Mouse (Mus musculus) ES-E14 (cell line): ENCODE results near the gene Adamts17. TPM values are rescaled to one million over a fixed set of nuclear protein-coding genes. Genes with fewer than 3 reads are reported as not detected.

ENCODE experiments used
- DNase-seq: peaks from one replicate; pipeline ENCODE4 v3.0.0-alpha.2; 2013; ENCODE audit warnings: low read depth, low spot score
- H3K27ac ChIP-seq: 2 replicates; pipeline ENCODE4 v1.5.1; 2012; ENCODE audit warnings: low read depth, mild to moderate bottlenecking, low read length, moderate library complexity, mixed read lengths; ENCODE audit not compliant: poor library complexity, insufficient read depth, severe bottlenecking
- H3K36me3 ChIP-seq: 2 replicates; pipeline ENCODE4 v1.6.1; 2012; ENCODE audit warnings: mild to moderate bottlenecking, low read length, moderate library complexity, mixed read lengths; ENCODE audit not compliant: control insufficient read depth, poor library complexity, insufficient read depth, severe bottlenecking
- H3K4me1 ChIP-seq, 2 experiments: fragments of 150-350 bp in 1 of 2; sonication (generic) in 1 of 2; 2 replicates each; pipeline ENCODE4 v1.6.1; 2012; ENCODE audit warnings: low read length in 2 of 2, mild to moderate bottlenecking in 1 of 2, mixed read lengths in 1 of 2; ENCODE audit not compliant: control insufficient read depth in 2 of 2, insufficient read depth in 2 of 2, poor library complexity in 1 of 2
- H3K4me3 ChIP-seq, 2 experiments: fragments of 150-350 bp in 1 of 2; sonication (generic) in 1 of 2; 2 replicates each; pipeline ENCODE4 v1.5.1; 2012; ENCODE audit warnings: low read length in 2 of 2, low read depth in 1 of 2, mild to moderate bottlenecking in 1 of 2, mixed read lengths in 1 of 2; ENCODE audit not compliant: insufficient read depth in 1 of 2, poor library complexity in 1 of 2, severe bottlenecking in 1 of 2
- H3K9ac ChIP-seq: 2 replicates; pipeline ENCODE4 v1.6.1; 2012; ENCODE audit warnings: low read depth, mild to moderate bottlenecking, low read length, mixed read lengths; ENCODE audit not compliant: poor library complexity, insufficient read depth, severe bottlenecking
- H3K9me3 ChIP-seq: fragments of 150-350 bp; sonication (generic); 2 replicates; pipeline ENCODE4 v1.6.1; 2012; ENCODE audit warnings: low read depth, mild to moderate bottlenecking, low read length; ENCODE audit not compliant: control insufficient read depth, insufficient read depth
- CHD2 ChIP-seq: IDR thresholded peaks from 2 replicates; pipeline ENCODE4 v1.6.1; 2014; ENCODE audit warnings: mild to moderate bottlenecking, low read depth, low read length, inconsistent platforms
- HCFC1 ChIP-seq: IDR thresholded peaks from 2 replicates; pipeline ENCODE4 v1.6.1; 2012; ENCODE audit warnings: low read length, inconsistent platforms, borderline replicate concordance; ENCODE audit not compliant: insufficient read depth
- MAFK ChIP-seq: IDR thresholded peaks from 2 replicates; pipeline ENCODE4 v1.6.1; 2014; ENCODE audit warnings: mild to moderate bottlenecking, low read depth, low read length, inconsistent platforms; ENCODE audit not compliant: insufficient read depth
- ZC3H11A ChIP-seq: IDR thresholded peaks from 2 replicates; pipeline ENCODE4 v1.6.1; 2012; ENCODE audit warnings: low read depth, mild to moderate bottlenecking, inconsistent platforms, low read length, borderline replicate concordance
- ZNF384 ChIP-seq: IDR thresholded peaks from 2 replicates; pipeline ENCODE4 v1.6.1; 2012; ENCODE audit warnings: low read depth, low read length, inconsistent platforms
- in situ Hi-C, 2 experiments: fragments of 600-800 bp; cut with MboI; formaldehyde crosslinking; loops; one replicate each; pipeline ENCODE4 v1.15.1; 2025; ENCODE audit warnings: low sequenced_read_pairs in 2 of 2, inconsistent platforms in 1 of 2; ENCODE audit not compliant: unreplicated experiment in 2 of 2
- total RNA-seq: library from RNA; depleted of rRNA; stranded (reverse); fragments of 300-350 nt; gene quantifications from 2 replicates; pipeline ENCODE4 v1.2.3, GENCODE M21; 2012

Gene Adamts17
- total RNA-seq, 1 experiment: 2.0 TPM

- no peak overlapping the region for H3K4me3 ChIP-seq
- H3K27ac ChIP-seq: no peak overlapping the region
- no peaks in the 10 kb centered on the region for H3K9me3 ChIP-seq
- H3K4me1 ChIP-seq: no peaks in the 10 kb centered on the region
- TF ChIP-seq CHD2 (no peak), ZNF384 (no peak), HCFC1 (no peak), ZC3H11A (no peak), MAFK (no peak)
- no peak overlapping the region for H3K9ac ChIP-seq
- in situ Hi-C loops: no loop called here
- no peaks in the 10 kb centered on the region for H3K36me3 ChIP-seq
- no peak for DNase-seq
These were observed 306.2 kb downstream of the Adamts17 start for GRCm38 (mm10) chr7:67145748-67146147.

- no peak overlapping the region for H3K27ac ChIP-seq
- H3K4me3 ChIP-seq: no peak overlapping the region
- TF ChIP-seq ZNF384: no peak
- no peak for TF ChIP-seq MAFK
- TF ChIP-seq ZC3H11A: no peak
- TF ChIP-seq CHD2: no peak
- TF ChIP-seq HCFC1: no peak
- in situ Hi-C loops: no loop called here
- no peaks in the 10 kb centered on the region for H3K36me3 ChIP-seq
- no peaks in the 10 kb centered on the region for H3K9me3 ChIP-seq
- no peaks in the 10 kb centered on the region for H3K4me1 ChIP-seq
- no peak for DNase-seq
- H3K9ac ChIP-seq: no peak overlapping the region
These were observed 306.6 kb downstream of the Adamts17 start for GRCm38 (mm10) chr7:67146151-67146550.

GRCm38 (mm10) chr7:67149707-67150106 lies 310.2 kb downstream of the Adamts17 start:
- H3K9ac ChIP-seq: no peak overlapping the region

GRCm38 (mm10) chr7:67152626-67153025 lies 313.1 kb downstream of the Adamts17 start:
- DNase-seq: no peak
- Histone ChIP-seq H3K9ac (no peak overlapping the region), H3K36me3 (no peaks in the 10 kb centered on the region), H3K4me1 (no peaks in the 10 kb centered on the region), H3K9me3 (no peaks in the 10 kb centered on the region), H3K4me3 (no peak overlapping the region), H3K27ac (no peak overlapping the region)
- in situ Hi-C loops: no loop called here
- TF ChIP-seq ZC3H11A (no peak), MAFK (no peak), HCFC1 (no peak), CHD2 (no peak), ZNF384 (no peak)

More at GRCm38 (mm10) chr7:67149707-67150106, 310.2 kb downstream of the Adamts17 start:
- Histone ChIP-seq H3K36me3 (no peaks in the 10 kb centered on the region), H3K9me3 (no peaks in the 10 kb centered on the region), H3K27ac (no peak overlapping the region), H3K4me1 (no peaks in the 10 kb centered on the region), H3K4me3 (no peak overlapping the region)
- in situ Hi-C loops: no loop called here
- TF ChIP-seq HCFC1: no peak
- TF ChIP-seq ZC3H11A: no peak
- no peak for TF ChIP-seq MAFK
- no peak for TF ChIP-seq ZNF384
- TF ChIP-seq CHD2: no peak
- DNase-seq: no peak

- TF ChIP-seq HCFC1 (no peak), ZNF384 (no peak), ZC3H11A (no peak), MAFK (no peak)
- H3K36me3 ChIP-seq: no peaks in the 10 kb centered on the region
- no peaks in the 10 kb centered on the region for H3K4me1 ChIP-seq
- no peak overlapping the region for H3K4me3 ChIP-seq
- in situ Hi-C loops: no loop called here
- no peaks in the 10 kb centered on the region for H3K9me3 ChIP-seq
- no peak overlapping the region for H3K9ac ChIP-seq
- H3K27ac ChIP-seq: no peak overlapping the region
- DNase-seq: no peak
These were observed 322.6 kb downstream of the Adamts17 start for GRCm38 (mm10) chr7:67162135-67162534.
